2 mouse cellular contexts compared by ENCODE assay signal in genomic region chr9:61802694-61803093, GRCm38 (mm10).
"Had no signal": no experiment of that assay in that cellular context is flagged by ENCODE, and none has a peak within 500 bp of the region (broad histone marks: within the 10 kb centered on the region; RNA-seq: fewer than 3 reads in every experiment).

No protein-coding gene starts in this region.

- DNase-seq: lung, embryonic 14.5 days; right cerebral cortex, postnatal 14 days had no signal
